Mouse (Mus musculus) liver, embryonic 16.5 days (tissue): ENCODE data around the gene Zbtb3. TPM values are rescaled to one million over a fixed set of nuclear protein-coding genes. Genes with fewer than 3 reads are reported as not detected.

ENCODE experiments used
- polyA plus RNA-seq: library from polyadenylated mRNA; unstranded; fragments of >200 nt; fragmentation: Nextera tagmentation; extraction: Ambion mirVana; gene quantifications from 2 replicates; pipeline ENCODE4 v1.2.1, GENCODE M21; 2015

Zbtb3 gene
- polyA plus RNA-seq, 1 experiment from 2014 or later = 1.0 TPM

Other genes with a start within 250 kb of the Zbtb3 start
- 2.4 and 2.6 TPM in 2 replicates for gene Slc22a8, start 211.3 kb upstream of the Zbtb3 start, polyA plus RNA-seq
- gene Slc22a6, start 184.5 kb upstream of the Zbtb3 start, polyA plus RNA-seq = 0.02 TPM in 1 of 2 replicates, not detected in the other
- gene Chrm1, start 138.8 kb upstream of the Zbtb3 start, polyA plus RNA-seq = 0.02 TPM in 1 of 2 replicates, not detected in the other
- gene Slc3a2, start 79.2 kb upstream of the Zbtb3 start, polyA plus RNA-seq = 133 and 137 TPM in 2 replicates
- gene Wdr74, start 66.7 kb upstream of the Zbtb3 start, polyA plus RNA-seq = 40.0 and 48.3 TPM in 2 replicates
- gene 1700092M07Rik, start 61.8 kb upstream of the Zbtb3 start, polyA plus RNA-seq = 0.45 and 0.63 TPM in 2 replicates
- 57.8 and 59.8 TPM in 2 replicates for gene Stx5a, start 61.1 kb upstream of the Zbtb3 start, polyA plus RNA-seq
- gene Nxf1, start 45.5 kb upstream of the Zbtb3 start, polyA plus RNA-seq = 77.8 and 87.7 TPM in 2 replicates
- 48.1 and 50.9 TPM in 2 replicates for gene Tmem223, start 31.6 kb upstream of the Zbtb3 start, polyA plus RNA-seq
- 90.9 and 93.7 TPM in 2 replicates for gene Tmem179b, start 28.1 kb upstream of the Zbtb3 start, polyA plus RNA-seq
- 10.0 and 11.0 TPM in 2 replicates for gene Taf6l, start 16.1 kb upstream of the Zbtb3 start, polyA plus RNA-seq
- 56.4 and 64.8 TPM in 2 replicates for gene Polr2g, start 4.0 kb upstream of the Zbtb3 start, polyA plus RNA-seq
- 21.6 and 22.9 TPM in 2 replicates for gene Ttc9c, start 16.8 kb downstream of the Zbtb3 start, polyA plus RNA-seq
- gene Hnrnpul2, start 17.5 kb downstream of the Zbtb3 start, polyA plus RNA-seq = 1.8 and 2.1 TPM in 2 replicates
- gene AC129217.1, start 27.2 kb downstream of the Zbtb3 start, polyA plus RNA-seq = not detected in 2 replicates
- 27.1 and 29.3 TPM in 2 replicates for gene Bscl2, start 34.9 kb downstream of the Zbtb3 start, polyA plus RNA-seq
- gene Gng3, start 36.6 kb downstream of the Zbtb3 start, polyA plus RNA-seq = 0.22 and 0.51 TPM in 2 replicates
- 0.06 and 0.35 TPM in 2 replicates for gene Lrrn4cl, start 48.2 kb downstream of the Zbtb3 start, polyA plus RNA-seq
- 90.5 and 92.7 TPM in 2 replicates for gene Ubxn1, start 68.9 kb downstream of the Zbtb3 start, polyA plus RNA-seq
- gene Uqcc3, start 78.4 kb downstream of the Zbtb3 start, polyA plus RNA-seq = 27.9 and 29.6 TPM in 2 replicates
- gene Lbhd1, start 81.2 kb downstream of the Zbtb3 start, polyA plus RNA-seq = 29.6 and 41.8 TPM in 2 replicates
- gene Gm49403, start 81.4 kb downstream of the Zbtb3 start, polyA plus RNA-seq = not detected in 2 replicates
- gene 1810009A15Rik, start 86.3 kb downstream of the Zbtb3 start, polyA plus RNA-seq = 38.6 and 43.2 TPM in 2 replicates
- gene Gm49416, start 86.4 kb downstream of the Zbtb3 start, polyA plus RNA-seq = not detected in 2 replicates
- 18.3 and 21.1 TPM in 2 replicates for gene Ints5, start 90.5 kb downstream of the Zbtb3 start, polyA plus RNA-seq
- gene Ganab, start 95.5 kb downstream of the Zbtb3 start, polyA plus RNA-seq = 50.3 and 50.8 TPM in 2 replicates
- gene B3gat3, start 117.8 kb downstream of the Zbtb3 start, polyA plus RNA-seq = 19.8 and 20.5 TPM in 2 replicates
- gene Rom1, start 126.8 kb downstream of the Zbtb3 start, polyA plus RNA-seq = 2.4 and 2.6 TPM in 2 replicates
- 11.4 and 12.8 TPM in 2 replicates for gene Eml3, start 127.0 kb downstream of the Zbtb3 start, polyA plus RNA-seq
- gene Mta2, start 139.3 kb downstream of the Zbtb3 start, polyA plus RNA-seq = 73.9 and 82.3 TPM in 2 replicates
- 12.6 and 12.9 TPM in 2 replicates for gene Tut1, start 151.3 kb downstream of the Zbtb3 start, polyA plus RNA-seq
- 153 and 172 TPM in 2 replicates for gene Eef1g, start 164.5 kb downstream of the Zbtb3 start, polyA plus RNA-seq
- gene Ahnak, start 186.7 kb downstream of the Zbtb3 start, polyA plus RNA-seq = 3.1 TPM in 2 replicates